Mouse (Mus musculus) layer of hippocampus, adult 11-12 months (tissue): Measurements from ENCODE around the gene H2-Eb1.
"Not testable (repeated sequence)": the region's sequence is repeated elsewhere in the genome, so short reads cannot be mapped to it uniquely, and the experiment has no call there.

Source experiments
- DNase-seq: peaks from one replicate; pipeline ENCODE4 v3.0.0; 2022; ENCODE audit warnings: low spot score

Gene H2-Eb1

DNA sequence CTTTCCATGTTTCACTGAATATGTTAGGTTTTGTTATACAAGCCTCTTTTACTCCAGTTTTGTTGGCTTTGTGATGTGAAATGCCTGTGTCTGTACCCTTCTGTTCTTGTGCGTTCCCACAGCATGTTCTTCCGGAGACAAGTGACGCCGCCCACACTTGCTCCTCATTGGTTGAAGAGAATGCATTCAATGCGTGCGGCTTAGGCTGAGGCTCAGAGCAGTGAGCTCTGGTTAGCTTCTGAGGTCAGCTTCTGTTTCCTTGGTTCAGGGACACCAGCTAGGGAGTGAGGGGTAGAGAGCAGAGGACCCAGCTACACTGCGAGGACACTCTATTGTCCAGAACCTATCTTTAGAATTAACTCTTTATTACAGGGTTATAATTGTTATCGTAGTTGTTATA lies 14.1 kb upstream of the H2-Eb1 start:
- peak; percentile 87 for DNase-seq

DNA sequence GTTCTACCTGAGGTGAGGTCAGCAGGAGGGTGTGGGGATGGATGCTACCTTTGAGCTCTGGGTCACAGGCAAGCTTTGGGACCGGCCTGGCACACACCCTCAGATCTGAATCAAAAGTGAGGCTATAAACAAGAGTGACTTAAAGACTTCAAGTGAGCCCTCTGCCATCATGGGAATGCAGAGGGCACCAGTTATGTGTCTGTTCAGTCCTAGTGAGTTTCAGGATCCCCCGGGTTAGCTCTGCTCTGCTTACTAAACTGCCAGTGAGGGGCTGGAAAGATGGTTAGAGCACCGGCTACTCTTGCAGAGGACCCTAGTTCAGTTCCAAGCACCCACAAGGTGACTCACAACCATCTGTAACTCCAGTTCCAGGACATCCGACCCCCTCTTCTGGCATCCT lies 13.1 kb upstream of the H2-Eb1 start:
- no peak for DNase-seq

DNA sequence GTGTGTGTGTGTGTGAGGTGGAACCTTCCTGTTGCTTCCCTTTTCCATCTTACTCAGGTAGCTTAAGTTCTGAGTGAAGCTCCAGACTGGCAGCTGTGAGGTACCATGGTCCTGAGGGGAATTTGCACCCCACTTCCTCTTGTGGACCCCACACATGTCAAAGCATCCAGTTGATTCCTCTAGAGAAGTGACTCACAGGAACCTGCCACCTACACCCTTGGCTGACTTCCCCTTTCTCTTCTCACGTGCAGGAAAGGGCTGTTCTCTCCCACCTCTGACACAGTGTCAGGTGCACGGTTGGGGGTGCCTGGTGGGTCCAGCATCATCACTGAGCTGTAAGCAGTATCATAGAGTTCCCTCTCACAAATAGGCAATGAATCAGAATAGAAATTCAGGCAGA lies 12.1 kb upstream of the H2-Eb1 start:
- DNase-seq: no peak

DNA sequence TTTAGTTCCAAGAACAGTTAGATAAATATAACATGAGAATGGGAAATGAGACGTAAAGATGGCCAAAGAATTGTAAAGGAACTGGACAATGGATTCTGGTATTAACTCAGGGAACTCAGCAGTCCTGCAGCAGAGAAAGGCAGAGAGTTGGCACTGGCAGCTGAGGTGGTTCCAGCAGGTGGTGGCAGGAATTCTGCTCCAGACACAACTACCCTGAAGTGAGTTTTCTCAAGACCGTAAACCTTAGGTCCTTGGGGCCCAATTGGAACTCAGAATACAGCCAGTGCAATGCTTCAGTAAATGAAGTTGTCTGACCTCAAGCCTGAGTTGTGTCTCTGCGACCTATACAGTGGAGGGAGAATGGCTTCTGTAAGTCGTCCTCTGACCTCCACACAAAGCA lies 11.4 kb upstream of the H2-Eb1 start:
- DNase-seq: no peak

DNA sequence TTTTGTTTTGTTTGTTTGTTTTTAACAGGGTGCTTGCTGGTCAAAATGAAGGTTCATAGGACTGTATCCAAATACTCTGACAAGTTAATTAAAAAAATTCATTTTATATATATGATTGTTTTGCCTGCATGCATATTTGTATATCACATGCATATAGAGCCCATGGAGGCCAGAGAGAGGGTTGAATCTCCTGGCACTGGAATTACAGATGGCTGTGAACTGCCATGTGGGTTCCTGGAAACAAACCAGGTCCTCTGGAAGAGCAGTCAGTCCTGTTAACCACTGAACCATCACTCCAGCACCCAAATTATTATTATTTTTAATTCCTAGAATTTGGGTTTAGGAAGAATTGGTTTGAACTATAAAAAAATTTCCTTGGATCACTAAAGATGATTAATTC lies 10.4 kb upstream of the H2-Eb1 start:
- no peak for DNase-seq

DNA sequence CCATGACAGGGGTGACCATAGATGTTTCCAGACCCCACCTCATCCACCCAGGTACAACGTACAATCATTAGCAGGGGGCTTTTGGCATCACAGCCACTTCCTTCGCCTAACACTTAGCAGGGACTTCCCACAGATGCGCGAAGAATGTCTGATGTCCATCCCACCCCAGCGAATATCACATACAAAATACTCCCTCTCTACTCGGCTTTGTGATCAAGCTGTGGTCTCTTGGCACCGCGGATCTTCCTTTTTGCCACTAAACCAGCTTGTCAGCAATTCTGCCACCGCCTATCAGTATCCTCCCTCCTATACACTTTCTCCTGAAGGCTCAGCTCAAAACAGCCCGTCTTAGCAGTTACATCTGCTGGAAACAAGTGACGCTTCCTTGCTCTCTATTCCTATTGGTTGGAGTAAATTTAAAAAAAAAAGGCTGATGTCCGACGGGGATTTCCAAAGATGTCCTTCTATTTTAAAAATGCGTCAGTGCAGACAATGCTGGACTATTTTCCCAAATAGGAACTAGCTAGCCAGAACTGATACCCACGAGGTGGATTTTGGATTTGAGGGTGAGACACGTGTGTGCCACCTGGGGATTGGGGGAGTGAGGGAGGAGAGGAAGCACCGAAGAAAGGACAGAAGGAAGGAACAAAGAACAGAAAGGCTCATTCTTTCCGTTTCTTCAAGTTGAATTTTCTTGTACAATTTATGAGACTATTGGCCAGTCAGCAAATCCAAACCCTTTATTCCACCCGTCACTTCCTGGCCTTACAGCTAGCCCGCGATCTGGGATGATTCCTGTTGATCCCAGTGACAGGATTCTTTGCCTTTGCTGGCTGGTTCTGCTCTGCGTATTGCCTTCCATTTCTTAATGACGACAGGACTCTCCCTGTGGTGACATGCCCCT lies 9.5 kb upstream of the H2-Eb1 start:
- peak; percentile 74 for DNase-seq

DNA sequence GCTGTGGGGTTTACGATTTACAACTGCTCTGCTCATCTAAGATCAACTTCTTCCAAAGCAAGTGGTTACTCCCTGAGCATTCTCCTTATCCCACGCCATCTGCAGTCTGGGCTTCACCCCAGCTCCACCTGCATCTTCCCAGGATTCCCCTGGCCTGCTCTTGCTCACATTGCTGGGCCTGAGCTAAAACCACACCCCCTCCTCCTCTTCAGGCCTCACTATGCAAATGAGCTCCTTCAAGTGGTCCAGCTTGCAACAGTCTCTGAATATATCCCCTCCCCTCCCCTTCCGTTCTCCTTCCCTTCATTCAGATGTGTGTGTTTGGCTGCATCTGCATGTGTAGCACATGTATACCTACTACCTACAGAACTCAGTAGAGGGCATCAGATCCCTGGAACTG lies 6.3 kb upstream of the H2-Eb1 start:
- DNase-seq: no peak

DNA sequence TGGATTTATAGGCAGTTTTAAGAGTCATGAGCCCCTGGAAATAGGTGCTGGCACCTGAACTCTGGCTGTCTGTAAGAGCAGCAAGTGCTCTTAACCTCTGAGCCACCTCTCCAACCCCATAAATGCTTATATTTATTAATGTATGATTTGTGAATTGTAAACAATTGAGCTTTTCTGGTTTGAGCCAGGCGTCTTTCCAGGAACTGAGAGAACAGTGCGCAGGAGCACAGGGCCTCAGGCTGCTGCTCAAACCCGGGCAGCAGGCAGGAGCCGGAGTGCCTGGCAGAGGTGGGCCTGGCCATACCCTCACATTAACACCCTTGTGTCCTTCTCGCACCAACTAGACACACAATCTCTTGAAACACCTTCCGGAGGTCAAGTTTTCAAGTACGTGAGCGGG lies 5.6 kb upstream of the H2-Eb1 start:
- no peak for DNase-seq

DNA sequence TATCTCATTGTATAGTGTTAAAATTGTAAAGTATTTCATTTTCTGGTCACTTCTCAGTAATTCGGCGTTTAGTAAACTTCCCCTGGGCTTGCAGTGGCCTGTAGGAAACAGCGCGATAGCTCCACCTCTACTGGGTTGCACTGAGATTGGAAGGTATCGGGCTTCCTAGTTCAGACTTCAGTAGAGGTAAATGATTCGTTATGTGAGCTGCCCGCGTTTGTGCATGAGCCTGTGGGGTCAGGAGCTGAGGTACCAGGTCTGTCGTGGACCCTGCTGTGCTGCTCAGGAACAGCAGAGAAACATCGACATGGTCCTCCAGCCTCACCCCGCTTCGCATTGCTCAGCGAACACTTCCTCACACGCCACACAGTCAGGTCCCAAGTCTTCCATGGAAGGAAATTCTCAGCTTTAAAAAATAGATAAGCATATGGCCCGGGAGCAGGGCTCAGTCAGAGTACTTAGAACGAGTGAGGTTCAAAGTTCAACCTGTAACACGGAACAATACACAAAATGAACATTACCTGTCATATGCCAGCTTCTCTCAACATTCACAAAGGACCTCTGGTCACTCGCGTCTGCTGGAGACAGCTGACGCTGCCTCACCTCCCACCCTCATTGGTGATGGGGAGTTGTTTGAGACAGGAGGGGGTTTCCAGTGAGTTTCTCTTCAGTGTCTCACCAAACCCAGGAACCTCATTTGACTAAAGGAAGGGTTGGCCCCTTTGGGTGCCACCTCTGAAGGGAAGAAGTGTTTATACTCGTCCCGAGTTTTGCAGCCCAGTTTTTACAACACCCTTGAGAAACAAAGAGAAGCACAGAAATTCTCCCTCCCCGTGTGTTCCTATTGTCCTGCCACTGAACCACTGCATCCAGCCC lies 4.7 kb upstream of the H2-Eb1 start:
- no peak for DNase-seq

DNA sequence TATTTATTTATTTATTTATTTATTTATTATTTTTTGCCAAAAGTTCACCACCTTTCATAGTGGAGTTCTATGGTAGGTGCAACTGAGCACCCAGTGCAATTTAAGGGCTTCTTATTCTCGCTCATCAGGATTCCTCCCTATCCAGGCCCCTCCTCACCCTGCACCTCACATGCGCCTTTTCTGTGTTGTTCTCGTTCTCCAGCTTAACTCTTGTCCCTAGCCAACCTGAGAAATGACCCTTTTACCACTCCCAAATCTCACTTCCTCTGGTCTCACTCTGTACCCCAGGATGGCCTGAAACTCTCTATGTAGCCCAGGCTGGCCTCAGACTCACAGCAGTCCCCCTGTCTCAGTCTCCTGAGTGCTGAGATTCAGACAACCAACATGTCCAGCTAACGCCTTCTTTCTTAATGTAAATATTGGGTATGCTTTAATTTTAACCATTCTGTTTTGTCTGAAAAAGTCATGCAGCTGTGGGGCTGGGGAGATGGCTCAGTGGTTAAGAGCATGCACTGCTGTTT lies 3.9 kb upstream of the H2-Eb1 start:
- no peak for DNase-seq

DNA sequence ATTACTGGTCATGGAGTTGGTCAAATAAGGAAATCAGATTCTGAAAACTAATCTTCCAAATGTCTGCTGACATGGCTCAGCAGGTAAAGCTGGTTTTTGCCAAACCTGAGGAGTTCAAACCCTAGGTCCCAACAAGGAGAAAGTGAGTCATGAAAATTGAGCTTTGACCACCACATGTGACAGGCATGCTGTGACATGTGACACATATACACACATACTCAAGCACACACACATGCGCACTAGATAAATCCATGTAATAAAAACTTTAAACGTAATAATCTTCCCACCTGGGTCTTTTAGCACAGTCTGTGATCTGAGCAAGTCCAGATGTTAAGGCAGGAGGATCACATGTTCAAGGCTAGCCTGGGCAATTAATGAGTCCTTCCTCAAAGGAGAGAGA lies 1.9 kb upstream of the H2-Eb1 start:
- no peak for DNase-seq

DNA sequence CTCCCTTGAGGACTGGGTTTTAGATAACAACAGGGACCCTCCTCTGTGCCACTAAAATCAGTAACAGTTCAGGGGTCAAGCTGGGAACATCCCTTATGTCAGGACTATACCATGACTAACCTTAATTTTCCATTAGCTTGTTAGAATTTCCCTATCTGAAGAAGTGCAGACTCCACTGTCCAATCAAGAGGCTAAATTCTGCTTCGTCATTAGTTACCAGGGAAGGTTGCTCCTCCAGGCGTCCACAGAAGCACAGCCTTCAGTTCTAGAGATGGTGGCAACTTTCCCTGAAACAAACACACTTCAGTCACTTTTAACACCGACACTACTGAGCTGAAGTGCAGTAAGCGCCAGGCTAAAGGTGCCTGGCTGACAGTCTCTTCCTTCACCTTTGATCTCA lies 916 bp upstream of the H2-Eb1 start:
- peak; percentile 89 for DNase-seq

DNA sequence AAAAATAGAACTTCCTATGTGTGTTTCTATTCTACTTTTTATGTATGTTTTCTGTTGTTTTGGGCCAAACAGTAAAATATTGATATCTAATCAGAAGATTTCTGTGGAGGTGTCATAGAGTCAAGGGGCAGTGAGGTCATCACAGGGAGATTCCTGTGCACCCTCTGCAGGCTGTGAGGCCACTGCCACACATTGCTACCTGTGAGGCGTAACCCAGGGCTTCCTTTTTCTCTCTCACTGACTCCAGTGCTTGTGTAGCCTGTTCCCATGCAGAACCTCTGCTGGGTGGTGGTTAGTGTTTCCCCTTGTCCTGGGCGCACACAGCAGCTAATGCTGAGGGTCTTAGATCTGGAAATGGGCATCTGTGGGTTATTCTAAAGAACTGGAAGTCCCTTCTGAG lies 740 bp downstream of the H2-Eb1 start:
- DNase-seq: no peak

DNA sequence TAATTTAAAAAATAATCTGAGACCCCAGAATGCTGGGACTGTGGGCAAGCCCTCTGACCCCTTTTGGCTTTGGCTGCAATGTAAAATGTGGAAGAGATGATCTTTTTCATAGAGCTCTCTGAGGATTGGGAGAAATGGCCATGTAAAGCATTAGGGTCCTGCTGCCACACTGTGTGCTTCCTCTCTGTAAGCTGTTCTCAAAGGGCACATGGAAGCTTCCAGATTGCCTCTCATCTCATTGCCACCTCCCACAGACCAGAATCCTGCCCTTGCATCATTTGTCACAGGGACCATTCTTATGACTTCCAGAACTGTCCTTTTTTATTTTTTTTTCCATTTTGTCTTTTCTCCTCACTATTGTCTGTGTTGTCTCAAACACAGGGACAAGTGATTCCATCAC lies 1.5 kb downstream of the H2-Eb1 start:
- DNase-seq: no peak

DNA sequence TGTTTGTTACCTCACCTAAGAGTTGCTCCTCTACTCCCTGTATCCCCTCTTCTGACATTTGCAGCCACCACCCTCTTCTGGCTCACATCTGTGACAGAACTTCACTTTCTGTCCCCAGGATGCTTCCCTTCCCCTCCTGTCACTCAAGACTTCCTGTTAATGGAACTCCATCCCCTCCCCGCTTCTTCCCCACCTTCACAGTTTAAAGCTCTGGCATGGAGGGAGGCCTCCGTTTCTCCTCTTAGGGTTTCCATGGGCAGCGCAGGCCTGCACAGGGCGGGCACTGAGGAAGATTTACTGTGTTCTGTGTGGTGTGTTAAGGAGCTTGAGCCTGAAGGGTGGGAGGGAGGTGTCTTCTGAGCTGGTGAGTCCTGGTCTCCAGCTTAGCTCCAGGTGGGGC lies 2.5 kb downstream of the H2-Eb1 start:
- DNase-seq: no peak

DNA sequence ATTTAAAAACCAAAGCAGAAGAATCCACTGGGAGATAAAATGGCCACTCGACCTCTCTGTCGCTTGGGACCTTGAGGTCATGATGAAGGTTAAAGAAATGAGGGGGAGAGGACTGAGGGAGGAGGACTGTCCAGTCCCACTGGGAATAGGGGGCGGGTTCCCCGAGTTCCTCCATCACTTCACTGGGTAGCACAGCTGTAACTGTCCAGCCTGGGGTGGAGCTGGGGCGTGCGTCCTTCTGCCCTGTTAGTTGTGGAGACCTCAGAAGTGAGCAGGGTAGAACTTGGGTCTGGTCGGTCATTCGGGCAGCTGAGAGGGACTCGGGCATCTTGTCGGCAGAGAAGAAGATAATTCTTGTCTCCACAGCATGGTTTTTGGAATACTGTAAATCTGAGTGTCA lies 3.6 kb downstream of the H2-Eb1 start:
- DNase-seq: no peak

DNA sequence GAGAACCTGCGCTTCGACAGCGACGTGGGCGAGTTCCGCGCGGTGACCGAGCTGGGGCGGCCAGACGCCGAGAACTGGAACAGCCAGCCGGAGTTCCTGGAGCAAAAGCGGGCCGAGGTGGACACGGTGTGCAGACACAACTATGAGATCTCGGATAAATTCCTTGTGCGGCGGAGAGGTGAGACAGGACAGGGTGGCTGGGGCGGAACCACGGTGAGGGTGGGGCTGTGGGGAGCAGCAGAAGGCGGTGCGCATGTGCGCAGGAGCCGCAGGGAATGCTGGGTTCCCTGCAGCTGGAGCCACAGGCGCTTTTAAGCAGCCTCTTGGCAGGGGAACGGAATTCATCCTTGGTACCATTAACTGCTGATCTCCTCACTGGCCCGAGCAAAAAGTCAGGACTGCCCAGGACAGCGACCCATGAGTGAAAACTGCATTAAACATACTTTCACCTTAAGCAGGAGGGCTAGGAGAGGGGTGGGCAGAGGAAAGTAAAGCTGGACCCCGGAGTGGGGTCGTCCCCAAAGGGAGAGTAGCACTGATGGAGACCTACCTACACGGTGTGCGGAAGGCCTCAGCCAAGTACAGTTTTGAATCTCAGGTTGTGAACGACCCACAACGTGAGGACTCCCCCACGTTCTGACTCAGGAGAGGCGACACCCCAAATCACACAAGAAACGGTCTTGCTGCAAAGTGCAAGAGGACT lies 4.2 kb downstream of the H2-Eb1 start:
- peak; percentile 71 for DNase-seq

DNA sequence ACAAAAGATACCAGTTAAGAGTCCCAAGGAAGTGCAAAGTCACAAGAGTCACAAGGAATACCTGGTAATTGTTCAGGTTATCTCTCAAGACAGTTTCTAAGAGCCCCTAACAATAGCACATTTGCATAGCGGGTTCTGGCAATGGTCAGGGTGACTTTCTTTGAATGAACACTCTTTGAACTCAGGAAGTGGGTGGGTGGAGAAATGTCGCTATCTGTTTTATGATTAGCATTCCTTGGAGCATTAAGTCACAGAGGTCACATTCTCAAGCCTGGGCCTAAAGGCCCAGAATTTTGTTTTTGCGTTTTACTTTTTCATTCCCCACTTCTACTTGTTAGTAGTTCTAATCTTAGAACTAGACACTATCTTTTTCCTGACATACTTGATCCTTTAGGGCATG lies 4.9 kb downstream of the H2-Eb1 start:
- DNase-seq: not testable (repeated sequence)

DNA sequence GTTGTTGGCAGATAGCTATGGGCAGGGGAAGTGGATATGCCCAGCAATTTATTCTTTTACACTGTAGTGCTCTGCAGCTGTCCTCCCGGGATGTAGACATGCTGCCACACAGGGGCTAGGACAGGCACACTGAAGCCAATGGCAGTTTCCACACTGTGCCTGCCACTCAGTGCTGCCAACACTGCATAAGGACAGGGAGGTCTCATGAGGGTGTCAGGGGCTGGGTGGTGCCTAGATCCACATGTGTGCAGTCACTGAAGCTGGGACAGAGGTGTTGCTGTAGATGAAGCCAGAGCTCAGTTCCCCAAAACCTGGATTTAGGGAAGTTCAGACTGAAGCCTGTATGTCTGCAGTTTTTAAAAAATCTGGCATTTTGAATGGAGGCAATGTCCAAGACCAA lies 6.5 kb downstream of the H2-Eb1 start:
- no peak for DNase-seq

DNA sequence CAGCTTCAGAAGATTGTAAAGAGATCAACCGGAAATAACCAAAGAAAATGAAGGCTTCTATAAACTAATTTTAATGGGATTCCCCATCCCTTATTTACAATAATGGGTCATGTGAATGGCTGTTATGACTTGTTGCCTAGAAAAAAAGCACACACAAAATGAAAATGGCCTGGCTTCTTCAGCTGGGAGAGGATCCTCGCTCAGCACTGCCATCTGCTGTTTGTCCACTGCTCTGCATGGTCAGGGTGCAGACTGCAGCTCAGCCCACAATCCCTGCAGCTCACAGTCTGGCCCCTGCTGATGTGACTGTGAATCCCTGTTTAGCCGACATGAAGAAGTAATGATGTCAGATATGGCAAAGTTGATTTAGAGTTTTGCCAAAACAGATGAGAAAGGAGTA lies 7.7 kb downstream of the H2-Eb1 start:
- DNase-seq: peak; percentile 80

DNA sequence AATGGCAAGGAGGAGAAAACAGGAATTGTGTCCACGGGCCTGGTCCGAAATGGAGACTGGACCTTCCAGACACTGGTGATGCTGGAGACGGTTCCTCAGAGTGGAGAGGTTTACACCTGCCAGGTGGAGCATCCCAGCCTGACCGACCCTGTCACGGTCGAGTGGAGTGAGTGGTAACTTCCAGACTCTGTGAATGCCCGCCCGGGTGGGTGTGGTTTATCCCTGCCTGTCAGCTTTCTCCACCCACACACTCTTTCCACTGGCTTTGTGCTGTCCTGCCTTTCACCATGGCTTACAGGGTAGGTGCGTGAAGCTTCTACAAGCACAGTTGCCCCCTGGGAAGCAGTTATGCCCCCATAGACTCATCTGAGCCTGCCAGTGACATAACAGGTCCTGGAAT lies 8.6 kb downstream of the H2-Eb1 start:
- DNase-seq: no peak

DNA sequence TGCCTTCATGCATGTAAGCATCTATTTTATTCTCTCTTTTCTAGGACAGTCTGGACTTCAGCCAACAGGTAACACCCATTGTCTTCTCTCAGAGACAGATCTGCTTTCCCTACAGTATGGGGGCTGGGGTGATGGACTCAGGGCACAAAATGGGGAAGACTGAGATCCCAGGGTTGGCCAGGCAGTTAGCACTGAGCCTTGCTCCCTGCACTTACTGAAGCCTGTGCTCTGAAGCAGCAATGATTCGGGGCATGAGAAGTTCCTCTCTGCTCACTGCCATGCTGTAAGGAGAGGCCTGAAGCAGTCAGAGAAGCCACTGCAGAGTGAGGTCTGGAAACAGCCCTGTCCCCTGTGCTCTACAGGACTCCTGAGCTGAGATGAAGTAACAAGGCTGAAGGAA lies 9.8 kb downstream of the H2-Eb1 start:
- no peak for DNase-seq
